Mouse (Mus musculus) ES-E14 (cell line): Measurements from ENCODE around the gene Disc1. TPM values are rescaled to one million over a fixed set of nuclear protein-coding genes. Genes with fewer than 3 reads are reported as not detected.

ENCODE experiments used
- DNase-seq: peaks from one replicate; pipeline ENCODE4 v3.0.0-alpha.2; 2013; ENCODE audit warnings: low read depth, low spot score
- H3K27ac ChIP-seq: 2 replicates; pipeline ENCODE4 v1.5.1; 2012; ENCODE audit warnings: low read depth, mild to moderate bottlenecking, low read length, moderate library complexity, mixed read lengths; ENCODE audit not compliant: poor library complexity, insufficient read depth, severe bottlenecking
- H3K36me3 ChIP-seq: 2 replicates; pipeline ENCODE4 v1.6.1; 2012; ENCODE audit warnings: mild to moderate bottlenecking, low read length, moderate library complexity, mixed read lengths; ENCODE audit not compliant: control insufficient read depth, poor library complexity, insufficient read depth, severe bottlenecking
- H3K4me1 ChIP-seq, 2 experiments: fragments of 150-350 bp in 1 of 2; sonication (generic) in 1 of 2; 2 replicates each; pipeline ENCODE4 v1.6.1; 2012; ENCODE audit warnings: low read length in 2 of 2, mild to moderate bottlenecking in 1 of 2, mixed read lengths in 1 of 2; ENCODE audit not compliant: control insufficient read depth in 2 of 2, insufficient read depth in 2 of 2, poor library complexity in 1 of 2
- H3K4me3 ChIP-seq, 2 experiments: fragments of 150-350 bp in 1 of 2; sonication (generic) in 1 of 2; 2 replicates each; pipeline ENCODE4 v1.5.1; 2012; ENCODE audit warnings: low read length in 2 of 2, low read depth in 1 of 2, mild to moderate bottlenecking in 1 of 2, mixed read lengths in 1 of 2; ENCODE audit not compliant: insufficient read depth in 1 of 2, poor library complexity in 1 of 2, severe bottlenecking in 1 of 2
- H3K9ac ChIP-seq: 2 replicates; pipeline ENCODE4 v1.6.1; 2012; ENCODE audit warnings: low read depth, mild to moderate bottlenecking, low read length, mixed read lengths; ENCODE audit not compliant: poor library complexity, insufficient read depth, severe bottlenecking
- H3K9me3 ChIP-seq: fragments of 150-350 bp; sonication (generic); 2 replicates; pipeline ENCODE4 v1.6.1; 2012; ENCODE audit warnings: low read depth, mild to moderate bottlenecking, low read length; ENCODE audit not compliant: control insufficient read depth, insufficient read depth
- CHD2 ChIP-seq: IDR thresholded peaks from 2 replicates; pipeline ENCODE4 v1.6.1; 2014; ENCODE audit warnings: mild to moderate bottlenecking, low read depth, low read length, inconsistent platforms
- HCFC1 ChIP-seq: IDR thresholded peaks from 2 replicates; pipeline ENCODE4 v1.6.1; 2012; ENCODE audit warnings: low read length, inconsistent platforms, borderline replicate concordance; ENCODE audit not compliant: insufficient read depth
- MAFK ChIP-seq: IDR thresholded peaks from 2 replicates; pipeline ENCODE4 v1.6.1; 2014; ENCODE audit warnings: mild to moderate bottlenecking, low read depth, low read length, inconsistent platforms; ENCODE audit not compliant: insufficient read depth
- ZC3H11A ChIP-seq: IDR thresholded peaks from 2 replicates; pipeline ENCODE4 v1.6.1; 2012; ENCODE audit warnings: low read depth, mild to moderate bottlenecking, inconsistent platforms, low read length, borderline replicate concordance
- ZNF384 ChIP-seq: IDR thresholded peaks from 2 replicates; pipeline ENCODE4 v1.6.1; 2012; ENCODE audit warnings: low read depth, low read length, inconsistent platforms
- in situ Hi-C, 2 experiments: fragments of 600-800 bp; cut with MboI; formaldehyde crosslinking; loops; one replicate each; pipeline ENCODE4 v1.15.1; 2025; ENCODE audit warnings: low sequenced_read_pairs in 2 of 2, inconsistent platforms in 1 of 2; ENCODE audit not compliant: unreplicated experiment in 2 of 2
- total RNA-seq: library from RNA; depleted of rRNA; stranded (reverse); fragments of 300-350 nt; gene quantifications from 2 replicates; pipeline ENCODE4 v1.2.3, GENCODE M21; 2012

Gene Disc1
- total RNA-seq, 1 experiment: 2.7 TPM

- in situ Hi-C loops: loop anchor here in 1 of 2 experiments (25.0 kb wide), 1 partner anchor 364 kb away; the partner anchor contains the start of gene Sipa1l2
- H3K9me3 ChIP-seq: no peaks in the 10 kb centered on the region
- no peak overlapping the region for H3K4me3 ChIP-seq
- TF ChIP-seq MAFK (no peak), HCFC1 (no peak), CHD2 (no peak), ZC3H11A (no peak), ZNF384 (no peak)
- no peaks in the 10 kb centered on the region for H3K36me3 ChIP-seq
- no peak overlapping the region for H3K9ac ChIP-seq
- no peak for DNase-seq
- H3K4me1 ChIP-seq: no peaks in the 10 kb centered on the region
- H3K27ac ChIP-seq: no peak overlapping the region
Observed at GRCm38 (mm10) chr8:125198420-125199196, 144.6 kb downstream of the Disc1 start.

- DNase-seq: no peak
- no peak overlapping the region for H3K27ac ChIP-seq
- H3K9ac ChIP-seq: no peak overlapping the region
- no peaks in the 10 kb centered on the region for H3K36me3 ChIP-seq
- H3K4me1 ChIP-seq: no peaks in the 10 kb centered on the region
- H3K4me3 ChIP-seq: no peak overlapping the region
- in situ Hi-C loops: loop anchor here in 1 of 2 experiments (25.0 kb wide), 1 partner anchor 363 kb away; the partner anchor contains the start of gene Sipa1l2
- TF ChIP-seq CHD2 (no peak), ZC3H11A (no peak), MAFK (no peak), ZNF384 (no peak), HCFC1 (no peak)
- no peaks in the 10 kb centered on the region for H3K9me3 ChIP-seq
Observed at GRCm38 (mm10) chr8:125199197-125199939, 145.4 kb downstream of the Disc1 start.

GRCm38 (mm10) chr8:125200273-125200863, 146.4 kb downstream of the Disc1 start:
- Histone ChIP-seq H3K4me1 (no peaks in the 10 kb centered on the region), H3K9ac (no peak overlapping the region), H3K36me3 (no peaks in the 10 kb centered on the region), H3K27ac (no peak overlapping the region), H3K4me3 (no peak overlapping the region), H3K9me3 (no peaks in the 10 kb centered on the region)
- TF ChIP-seq MAFK: no peak
- TF ChIP-seq HCFC1: no peak
- no peak for TF ChIP-seq ZNF384
- no peak for TF ChIP-seq ZC3H11A
- TF ChIP-seq CHD2: no peak
- DNase-seq: no peak
- in situ Hi-C loops: no loop called here

- no peak overlapping the region for H3K27ac ChIP-seq
- no peak overlapping the region for H3K4me3 ChIP-seq
- H3K9me3 ChIP-seq: no peaks in the 10 kb centered on the region
- DNase-seq: no peak
- in situ Hi-C loops: no loop called here
- no peaks in the 10 kb centered on the region for H3K36me3 ChIP-seq
- no peak overlapping the region for H3K9ac ChIP-seq
- H3K4me1 ChIP-seq: no peaks in the 10 kb centered on the region
- TF ChIP-seq CHD2 (no peak), MAFK (no peak), ZC3H11A (no peak), HCFC1 (no peak), ZNF384 (no peak)
Observed at GRCm38 (mm10) chr8:125201650-125202049, 147.7 kb downstream of the Disc1 start.
